Mouse (Mus musculus) cerebellum, adult 2 months (tissue): ENCODE results near the gene Myadm.

Experiments used
- CTCF ChIP-seq: fragments of 200-500 bp; IDR thresholded peaks from 2 replicates; pipeline ENCODE4 v1.5.1; 2011; ENCODE audit warnings: low read depth, mild to moderate bottlenecking, control low read depth, low read length, moderate library complexity, borderline replicate concordance; ENCODE audit not compliant: insufficient read depth
- POLR2A ChIP-seq: fragments of 200-500 bp; IDR thresholded peaks from 2 replicates; pipeline ENCODE4 v1.6.1; 2011; ENCODE audit warnings: low read length, control low read depth, borderline replicate concordance; ENCODE audit not compliant: insufficient read depth

- TF ChIP-seq CTCF (no peak), POLR2A (no peak)
Measured at GRCm38 (mm10) chr7:3261446-3261845, 27.4 kb upstream of the Myadm start.
